Mouse (Mus musculus) neural tube, embryonic 12.5 days (tissue): ENCODE data around the gene Zc3h4. TPM values are rescaled to one million over a fixed set of nuclear protein-coding genes. Genes with fewer than 3 reads are reported as not detected.
A peak's percentile ranks its signal among the peaks of the same experiment; 100 is the strongest.

Experiments
- ATAC-seq: fragments of 200-750 bp; cut with Nextera tagmentation; 2 replicates; pipeline ENCODE4 v1.8.0; 2017; ENCODE audit warnings: low read depth, mild to moderate bottlenecking, moderate TSS enrichment, moderate library complexity; ENCODE audit not compliant: low FRiP score
- H3K27ac ChIP-seq: fragments of 300-500 bp; sonication (generic); 2 replicates; pipeline ENCODE4 v1.5.1; 2016
- H3K27me3 ChIP-seq: fragments of 300-500 bp; sonication (generic); replicated peaks from 2 replicates; pipeline ENCODE4 v1.6.1; 2016; ENCODE audit warnings: mild to moderate bottlenecking
- H3K36me3 ChIP-seq: fragments of 300-500 bp; sonication (generic); 2 replicates; pipeline ENCODE4 v1.6.1; 2016; ENCODE audit warnings: mild to moderate bottlenecking
- H3K4me1 ChIP-seq: fragments of 300-500 bp; sonication (generic); 2 replicates; pipeline ENCODE4 v1.6.1; 2016
- H3K4me2 ChIP-seq: fragments of 300-500 bp; sonication (generic); replicated peaks from 2 replicates; pipeline ENCODE4 v1.6.1; 2016; ENCODE audit warnings: mild to moderate bottlenecking
- H3K4me3 ChIP-seq: fragments of 300-500 bp; sonication (generic); 2 replicates; pipeline ENCODE4 v1.5.1; 2016
- H3K9ac ChIP-seq: fragments of 300-500 bp; sonication (generic); 2 replicates; pipeline ENCODE4 v1.6.1; 2016; ENCODE audit warnings: mild to moderate bottlenecking
- H3K9me3 ChIP-seq: fragments of 300-500 bp; sonication (generic); 2 replicates; pipeline ENCODE4 v1.6.1; 2016; ENCODE audit warnings: mild to moderate bottlenecking
- WGBS: fragments of 180-500 bp; shearing (Covaris S2); methylation state at CpG from one replicate; pipeline ENCODE4 v1.1.7; 2016; 5-methylcytosine and 5-hydroxymethylcytosine counted together
- polyA plus RNA-seq: library from polyadenylated mRNA; unstranded; fragments of >200 nt; fragmentation: Nextera tagmentation; extraction: Ambion mirVana; gene quantifications from 2 replicates; pipeline ENCODE4 v1.2.1, GENCODE M21; 2016

The Zc3h4 gene
- polyA plus RNA-seq, 1 experiment from 2014 or later, result 27.8 TPM

DNA sequence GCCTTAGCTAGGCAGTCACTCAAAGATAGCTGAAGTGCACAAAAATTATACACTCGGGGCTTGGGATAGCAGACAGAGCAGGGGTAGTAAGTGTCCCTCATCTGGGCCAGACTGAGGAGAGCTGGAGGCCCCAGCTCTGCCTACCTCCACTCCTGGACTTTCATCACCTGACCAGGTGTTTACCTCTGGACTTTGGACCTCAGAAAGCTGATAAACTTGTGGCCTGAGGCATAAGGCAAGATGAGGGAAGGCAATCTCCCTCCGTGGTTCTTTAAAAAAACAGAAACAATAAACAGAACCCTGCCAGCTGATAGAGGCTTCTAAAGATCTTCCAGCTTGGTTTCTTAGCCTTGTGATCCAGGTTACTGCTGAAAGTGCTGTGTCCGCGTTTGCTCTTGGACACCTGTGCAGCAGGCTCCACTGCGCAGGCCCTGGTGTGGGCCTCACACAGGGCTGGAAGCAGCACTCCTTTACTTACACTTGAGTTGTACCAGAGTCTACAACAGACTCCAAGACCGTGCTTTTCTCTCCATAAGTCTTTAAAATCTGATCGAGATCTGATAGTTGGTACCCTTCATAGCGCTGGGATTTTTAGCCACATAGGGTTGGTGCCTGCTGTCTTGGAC lies 19.9 kb downstream of the Zc3h4 start:
- H3K36me3 ChIP-seq, result peaks cover 93% of the 10 kb centered on the region
- 96% methylated on average over 8 of the region's 8 CpGs for WGBS

DNA sequence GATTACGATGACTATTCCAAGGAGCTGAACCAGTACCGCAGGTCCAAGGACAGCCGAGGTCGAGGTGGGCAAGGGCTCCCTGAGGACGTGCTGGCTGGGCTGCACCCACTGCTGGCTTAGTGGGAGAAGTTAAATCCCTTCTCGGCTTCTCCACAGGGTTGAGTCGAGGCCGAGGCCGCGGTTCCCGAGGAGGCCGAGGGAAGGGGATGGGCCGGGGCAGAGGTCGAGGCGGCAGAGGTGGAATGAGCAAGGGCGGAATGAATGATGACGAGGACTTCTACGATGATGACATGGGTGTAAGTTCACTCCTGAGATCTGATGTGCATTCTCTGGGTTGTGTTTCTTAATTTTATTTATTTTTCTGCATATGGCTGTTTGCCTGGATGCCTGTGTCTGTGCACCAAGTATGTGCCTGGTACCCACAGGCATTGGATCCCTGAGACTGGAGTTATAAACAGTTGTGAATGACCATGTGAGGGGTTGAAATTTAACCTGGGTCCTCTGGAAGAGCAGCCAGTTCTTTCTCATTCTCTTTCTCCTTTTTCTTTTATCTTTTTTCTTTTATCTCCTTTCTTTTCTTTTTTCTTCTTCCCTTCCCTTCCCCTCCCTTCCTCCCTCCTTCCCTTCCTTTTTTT lies 21.6 kb downstream of the Zc3h4 start:
- Histone ChIP-seq H3K27ac (no peak overlapping the region), H3K9ac (no peak overlapping the region), H3K4me2 (no peak overlapping the region), H3K36me3 (peaks cover 98% of the 10 kb centered on the region), H3K4me1 (no peaks in the 10 kb centered on the region), H3K9me3 (no peaks in the 10 kb centered on the region), H3K27me3 (no peaks in the 10 kb centered on the region), H3K4me3 (no peak overlapping the region)
- 91% methylated on average over 18 of the region's 18 CpGs for WGBS
- ATAC-seq, result no peak

More for the DNA sequence above, 19.9 kb downstream of the Zc3h4 start:
- no peaks in the 10 kb centered on the region for H3K27me3 ChIP-seq
- H3K27ac ChIP-seq, result no peak overlapping the region
- H3K4me1 ChIP-seq, result no peaks in the 10 kb centered on the region
- no peak overlapping the region for H3K4me2 ChIP-seq
- H3K9me3 ChIP-seq, result no peaks in the 10 kb centered on the region
- no peak for ATAC-seq
- no peak overlapping the region for H3K4me3 ChIP-seq
- H3K9ac ChIP-seq, result no peak overlapping the region

DNA sequence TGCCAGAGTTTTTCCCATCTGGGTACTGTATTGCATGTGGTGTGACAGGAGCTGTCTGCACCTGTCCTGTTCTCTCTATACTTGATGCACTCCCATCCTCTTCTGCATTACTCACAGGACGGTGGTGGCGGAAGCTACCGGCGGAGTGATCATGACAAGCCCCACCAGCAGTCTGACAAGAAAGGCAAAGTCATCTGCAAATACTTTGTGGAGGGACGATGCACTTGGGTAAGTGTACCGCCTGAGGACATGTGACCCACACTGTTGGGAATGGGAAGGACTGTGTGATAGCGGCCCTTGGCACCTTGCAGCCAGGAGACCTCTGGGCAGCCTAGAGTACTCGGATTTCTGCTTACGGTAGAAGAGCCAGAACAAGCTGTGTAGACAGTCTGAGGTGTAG lies 23.0 kb downstream of the Zc3h4 start:
- 92% methylated on average over 9 of the region's 9 CpGs for WGBS
- H3K4me2 ChIP-seq, result no peak overlapping the region
- H3K4me1 ChIP-seq, result no peaks in the 10 kb centered on the region
- H3K9me3 ChIP-seq, result no peaks in the 10 kb centered on the region
- H3K36me3 ChIP-seq, result peaks cover 98% of the 10 kb centered on the region
- no peak for ATAC-seq
- H3K4me3 ChIP-seq, result no peak overlapping the region
- H3K27ac ChIP-seq, result no peak overlapping the region
- no peaks in the 10 kb centered on the region for H3K27me3 ChIP-seq
- no peak overlapping the region for H3K9ac ChIP-seq

DNA sequence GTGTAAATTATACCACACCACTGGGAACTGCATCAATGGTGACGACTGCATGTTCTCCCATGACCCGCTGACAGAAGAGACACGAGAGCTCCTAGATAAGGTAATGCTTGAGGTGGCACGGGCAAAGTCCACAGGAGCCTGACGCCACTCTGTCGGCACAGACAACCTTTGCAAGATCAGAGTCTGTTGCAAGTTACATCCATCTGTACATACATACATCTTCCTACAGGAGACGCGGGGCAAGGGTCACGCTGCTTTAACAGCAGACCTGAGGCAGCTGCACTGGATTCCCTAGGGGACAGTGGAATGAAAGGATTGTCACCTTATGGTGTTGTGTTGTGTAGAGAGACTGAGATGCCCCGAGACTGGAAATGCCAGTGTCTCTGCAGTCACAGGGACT lies 25.0 kb downstream of the Zc3h4 start:
- Histone ChIP-seq H3K4me1 (no peaks in the 10 kb centered on the region), H3K9ac (no peak overlapping the region), H3K9me3 (no peaks in the 10 kb centered on the region), H3K27ac (no peak overlapping the region), H3K4me3 (no peak overlapping the region), H3K36me3 (peaks cover 98% of the 10 kb centered on the region), H3K27me3 (no peaks in the 10 kb centered on the region), H3K4me2 (no peak overlapping the region)
- 88% methylated on average over 10 of the region's 10 CpGs for WGBS
- ATAC-seq, result 0 out of 2 replicates have a peak, but pooled peaks have one; percentile 44

DNA sequence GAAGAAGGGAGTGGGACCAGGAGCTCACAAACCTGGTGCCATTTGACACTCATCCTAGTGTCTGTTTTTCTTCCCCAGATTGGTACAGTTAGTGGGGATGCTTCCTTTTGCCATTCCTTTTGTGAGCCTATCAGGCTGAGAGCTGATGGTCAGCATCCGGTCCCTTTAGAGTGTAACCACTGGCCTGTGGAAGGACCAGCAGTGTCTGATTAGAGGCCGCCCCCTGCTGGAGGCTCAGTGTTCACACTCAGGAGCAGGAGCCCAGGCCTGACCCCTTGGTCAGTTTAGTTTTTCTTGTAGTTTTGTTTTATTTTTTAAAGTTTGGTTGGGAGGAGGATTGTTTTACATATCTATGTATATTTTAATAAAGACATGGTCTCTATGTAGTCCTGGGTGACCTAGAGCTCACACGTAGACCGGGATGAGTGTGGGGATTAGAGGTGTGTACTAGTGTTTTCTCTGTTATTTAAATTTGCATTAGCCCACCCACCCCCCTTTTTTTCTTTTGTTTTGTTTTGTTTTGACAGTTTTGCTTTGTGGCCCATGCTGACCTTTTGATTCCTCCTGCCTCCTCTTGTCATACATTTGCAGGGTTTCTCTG lies 25.5 kb downstream of the Zc3h4 start:
- no peak overlapping the region for H3K27ac ChIP-seq
- H3K4me3 ChIP-seq, result no peak overlapping the region
- no peak overlapping the region for H3K9ac ChIP-seq
- H3K4me1 ChIP-seq, result no peaks in the 10 kb centered on the region
- no peaks in the 10 kb centered on the region for H3K27me3 ChIP-seq
- no peaks in the 10 kb centered on the region for H3K9me3 ChIP-seq
- ATAC-seq, result peak; percentile 72; the same call in 1 of the 2 replicates
- WGBS, result 61% methylated on average over 4 of the region's 4 CpGs
- peaks cover 98% of the 10 kb centered on the region for H3K36me3 ChIP-seq
- H3K4me2 ChIP-seq, result no peak overlapping the region

DNA sequence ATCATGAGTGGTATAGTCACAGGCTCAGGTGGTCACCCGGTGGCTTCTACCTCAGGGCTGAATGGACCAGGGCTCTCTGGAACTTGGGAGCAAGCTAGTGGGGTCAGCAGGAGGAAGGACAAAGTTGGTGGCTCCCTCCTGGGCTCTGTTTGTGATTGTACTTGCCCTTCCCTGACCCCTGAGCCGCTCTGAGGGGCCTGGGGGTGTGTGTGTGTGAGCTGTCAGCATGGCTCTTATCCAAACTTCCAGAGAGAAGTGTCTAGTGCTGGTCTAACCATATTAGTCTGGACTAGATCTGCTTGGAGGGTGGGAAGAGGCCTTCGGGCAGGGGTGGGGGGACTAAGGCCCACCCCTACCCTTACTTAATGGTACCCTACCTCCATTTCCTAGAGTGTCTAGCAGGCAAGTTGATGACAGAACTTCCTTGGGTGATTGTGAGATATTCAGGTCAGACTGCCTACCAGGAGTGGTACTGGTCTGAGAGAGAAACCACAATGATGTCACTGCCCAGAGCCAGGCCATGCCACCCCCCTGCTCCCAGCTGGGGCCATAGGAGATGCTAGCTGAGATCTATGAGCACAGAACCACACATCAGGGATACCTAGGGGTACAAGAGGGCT lies 32.8 kb downstream of the Zc3h4 start:
- no peak for ATAC-seq
- Histone ChIP-seq H3K27me3 (no peaks in the 10 kb centered on the region), H3K4me1 (no peaks in the 10 kb centered on the region), H3K4me3 (no peak overlapping the region), H3K27ac (no peak overlapping the region), H3K9ac (no peak overlapping the region), H3K36me3 (peaks cover 86% of the 10 kb centered on the region), H3K4me2 (no peak overlapping the region), H3K9me3 (no peaks in the 10 kb centered on the region)
- WGBS, result 89% methylated on average over 3 of the region's 3 CpGs

DNA sequence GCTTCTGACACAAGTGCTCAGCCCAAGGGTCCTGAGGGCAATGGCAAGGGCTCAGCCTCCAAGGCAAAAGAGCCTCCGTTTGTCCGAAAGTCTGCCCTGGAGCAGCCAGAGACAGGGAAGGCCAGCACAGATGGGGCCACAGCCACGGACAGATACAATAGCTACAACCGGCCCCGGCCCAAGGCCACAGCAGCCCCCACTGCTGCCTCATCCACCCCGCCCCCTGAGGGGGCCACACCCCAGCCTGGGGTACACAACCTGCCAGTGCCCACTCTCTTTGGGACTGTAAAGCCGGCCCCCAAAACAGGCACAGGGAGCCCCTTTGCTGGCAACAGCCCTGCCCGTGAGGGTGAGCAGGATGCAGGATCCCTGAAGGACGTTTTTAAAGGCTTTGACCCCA lies 34.4 kb downstream of the Zc3h4 start:
- Histone ChIP-seq H3K9ac (no peak overlapping the region), H3K4me2 (no peak overlapping the region), H3K4me1 (no peaks in the 10 kb centered on the region), H3K27me3 (no peaks in the 10 kb centered on the region), H3K4me3 (no peak overlapping the region), H3K27ac (no peak overlapping the region), H3K9me3 (no peaks in the 10 kb centered on the region), H3K36me3 (peaks cover 70% of the 10 kb centered on the region)
- WGBS, result 94% methylated on average over 9 of the region's 9 CpGs
- ATAC-seq, result no peak

DNA sequence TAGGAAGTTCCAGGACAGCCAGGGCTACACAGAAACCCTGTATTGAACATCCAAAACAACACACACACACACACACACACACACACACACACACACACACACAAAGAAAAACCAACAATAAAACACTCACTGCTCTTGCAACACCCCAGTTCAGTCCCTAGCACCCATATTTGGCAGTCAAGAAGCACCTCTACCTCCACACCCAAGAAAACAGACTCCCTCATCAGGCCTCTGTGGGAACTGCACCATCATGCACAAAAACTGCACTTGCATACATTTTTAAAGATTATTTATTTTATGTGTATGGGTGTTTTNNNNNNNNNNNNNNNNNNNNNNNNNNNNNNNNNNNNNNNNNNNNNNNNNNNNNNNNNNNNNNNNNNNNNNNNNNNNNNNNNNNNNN lies 40.5 kb downstream of the Zc3h4 start:
- H3K4me3 ChIP-seq, result no peak overlapping the region
- no peaks in the 10 kb centered on the region for H3K27me3 ChIP-seq
- no peaks in the 10 kb centered on the region for H3K4me1 ChIP-seq
- no peak overlapping the region for H3K4me2 ChIP-seq
- H3K36me3 ChIP-seq, result peaks cover 9% of the 10 kb centered on the region
- no peak for ATAC-seq
- no peaks in the 10 kb centered on the region for H3K9me3 ChIP-seq
- no peak overlapping the region for H3K9ac ChIP-seq
- H3K27ac ChIP-seq, result no peak overlapping the region

DNA sequence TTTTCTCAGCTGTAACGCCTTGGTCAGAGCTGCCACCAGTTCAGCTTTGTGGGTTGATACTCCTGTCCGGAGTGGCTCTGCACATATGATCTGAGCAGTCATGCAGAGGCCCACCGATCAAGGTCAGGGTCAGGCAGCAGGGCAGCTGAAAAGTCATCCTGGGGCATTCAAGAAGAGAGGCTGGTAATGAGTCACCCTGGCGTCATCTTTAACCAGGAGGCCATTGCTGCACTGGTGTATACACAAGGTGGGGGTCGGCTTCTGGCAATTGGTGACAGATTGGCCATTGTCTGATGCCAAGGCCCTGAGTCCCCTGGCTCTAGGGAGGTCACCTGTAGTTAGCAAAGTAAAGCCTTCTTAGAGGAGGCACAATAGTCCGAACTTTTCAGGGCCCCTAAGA lies 50.9 kb downstream of the Zc3h4 start:
- H3K9me3 ChIP-seq, result no peaks in the 10 kb centered on the region
- no peak overlapping the region for H3K9ac ChIP-seq
- peaks cover 10% of the 10 kb centered on the region; the same call in 1 of the 2 replicates for H3K4me1 ChIP-seq
- 87% methylated on average over 6 of the region's 6 CpGs for WGBS
- no peaks in the 10 kb centered on the region for H3K27me3 ChIP-seq
- no peak overlapping the region for H3K4me3 ChIP-seq
- no peak overlapping the region for H3K4me2 ChIP-seq
- ATAC-seq, result no peak
- no peak overlapping the region for H3K27ac ChIP-seq
- H3K36me3 ChIP-seq, result peaks cover 5% of the 10 kb centered on the region

DNA sequence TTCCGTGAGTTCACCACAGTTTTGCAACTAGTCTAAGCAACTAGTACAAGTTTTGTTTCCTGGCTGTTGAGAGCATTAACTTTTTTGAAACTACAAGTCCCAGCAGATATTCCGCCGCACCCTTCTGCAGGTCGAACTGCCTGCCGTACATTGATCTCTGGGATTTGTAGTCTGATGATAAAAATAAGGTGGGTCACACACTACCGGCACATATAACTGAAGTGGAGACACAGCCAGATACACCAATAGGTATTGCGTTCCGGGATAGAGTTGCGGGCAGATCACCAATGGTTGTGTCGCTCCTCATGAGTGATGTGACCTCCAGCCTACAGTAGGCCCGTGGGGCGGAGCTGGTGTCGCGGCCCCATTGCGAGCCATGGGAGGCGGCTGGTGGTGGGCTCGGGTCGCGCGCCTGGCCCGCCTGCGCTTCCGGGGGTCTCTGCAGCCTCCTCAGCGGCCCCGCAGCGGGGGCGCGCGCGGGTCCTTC lies 51.9 kb downstream of the Zc3h4 start, which contains the start of gene Tmem160:
Gene Tmem160 (plus strand): TSS at position 193 of the 487 bp plus-strand sequence.
- no peaks in the 10 kb centered on the region for H3K9me3 ChIP-seq
- H3K27ac ChIP-seq, result peak within 1 kb of the TSS; percentile 32; the same call in 1 of the 2 replicates
- no peaks in the 10 kb centered on the region for H3K27me3 ChIP-seq
- H3K4me1 ChIP-seq, result peaks cover 10% of the 10 kb centered on the region; the same call in 1 of the 2 replicates
- peak within 1 kb of the TSS; percentile 66 for H3K9ac ChIP-seq
- ATAC-seq, result peak; percentile 97
- peak within 1 kb of the TSS; percentile 63 for H3K4me3 ChIP-seq
- peaks cover 5% of the 10 kb centered on the region for H3K36me3 ChIP-seq
- peak within 1 kb of the TSS; percentile 93 for H3K4me2 ChIP-seq
- 1% methylated on average over 30 of the region's 30 CpGs for WGBS

DNA sequence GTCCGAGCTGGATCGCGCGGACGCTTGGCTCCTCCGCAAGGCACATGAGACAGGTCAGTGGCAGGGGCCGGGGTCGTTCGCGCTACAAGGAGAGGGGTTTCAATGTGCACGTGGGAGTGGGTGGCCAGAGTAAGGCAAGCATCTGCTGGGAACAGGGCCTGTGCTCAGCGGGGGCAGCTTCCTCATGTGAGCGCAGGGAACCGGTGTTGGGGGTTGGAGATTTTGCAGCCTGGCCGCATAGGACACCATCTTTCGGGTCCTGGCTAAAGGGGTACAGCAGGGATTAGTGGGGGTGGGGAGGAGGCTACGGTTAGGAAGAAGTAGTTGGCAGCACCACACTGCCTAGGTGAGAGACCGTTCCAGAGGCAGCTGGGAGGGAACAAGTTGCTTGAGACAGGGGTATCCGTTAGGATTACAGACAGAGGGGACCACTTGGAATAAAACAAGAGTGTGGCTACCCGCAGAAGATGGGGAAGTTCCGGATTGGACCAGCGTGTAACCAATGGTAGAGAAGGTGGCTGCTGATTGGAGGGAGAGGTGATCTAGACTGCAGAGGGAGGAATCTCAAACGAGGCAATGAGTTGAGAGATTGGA lies 52.5 kb downstream of the Zc3h4 start:
- Histone ChIP-seq H3K4me1 (peaks cover 10% of the 10 kb centered on the region; the same call in 1 of the 2 replicates), H3K4me2 (peak overlapping the region; percentile 93), H3K27ac (peak overlapping the region; percentile 32; the same call in 1 of the 2 replicates), H3K36me3 (peaks cover 5% of the 10 kb centered on the region), H3K27me3 (no peaks in the 10 kb centered on the region), H3K4me3 (peak overlapping the region; percentile 63), H3K9me3 (no peaks in the 10 kb centered on the region), H3K9ac (peak overlapping the region; percentile 66)
- WGBS, result under 1% methylated on average over 23 of the region's 23 CpGs
- peak; percentile 83 for ATAC-seq

DNA sequence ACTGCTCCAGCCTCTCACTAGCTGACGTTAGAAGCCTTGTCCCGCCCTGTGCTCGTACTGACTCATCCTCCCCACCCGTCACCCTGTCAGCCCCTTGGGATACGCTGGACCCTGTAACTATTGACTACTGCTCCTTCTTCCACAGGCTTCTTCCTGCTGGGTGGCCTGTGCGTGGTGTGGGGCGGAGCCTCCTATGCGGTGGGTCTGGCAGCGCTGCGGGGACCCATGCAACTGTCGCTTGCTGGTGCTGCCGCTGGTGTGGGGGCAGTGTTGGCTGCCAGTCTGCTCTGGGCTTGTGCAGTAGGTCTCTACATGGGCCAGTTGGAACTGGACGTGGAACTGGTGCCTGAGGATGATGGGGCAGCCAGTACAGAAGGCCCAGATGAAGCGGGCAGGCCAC lies 54.3 kb downstream of the Zc3h4 start:
- Histone ChIP-seq H3K4me2 (no peak overlapping the region), H3K36me3 (peaks cover 8% of the 10 kb centered on the region), H3K4me3 (no peak overlapping the region), H3K9ac (no peak overlapping the region), H3K9me3 (no peaks in the 10 kb centered on the region; the same call in 1 of the 2 replicates), H3K27ac (no peak overlapping the region), H3K27me3 (no peaks in the 10 kb centered on the region), H3K4me1 (peaks cover 10% of the 10 kb centered on the region; the same call in 1 of the 2 replicates)
- WGBS, result 97% methylated on average over 14 of the region's 14 CpGs
- no peak for ATAC-seq
